Mouse (Mus musculus): ENCODE measurements around the gene Trim47.

GRCm38 (mm10) chr11:116106963-116107776 lies 19.8 kb downstream of the Trim47 start:
- TF ChIP-seq POLR2A (IDR thresholded peaks at IDR 0.05; ENCODE audit: low read depth, low read length), result no peak
- no peak for TF ChIP-seq CTCF (IDR thresholded peaks at IDR 0.05; ENCODE audit: borderline replicate concordance, insufficient read depth, low read length)

Data from embryonic fibroblast, embryonic 13.5 days (primary cell).